Mouse (Mus musculus) limb, embryonic 15.5 days (tissue): ENCODE measurements around the gene Rnf180. TPM values are rescaled to one million over a fixed set of nuclear protein-coding genes. Genes with fewer than 3 reads are reported as not detected.
"Not testable (repeated sequence)": the region's sequence is repeated elsewhere in the genome, so short reads cannot be mapped to it uniquely, and the experiment has no call there.

Experiments
- ATAC-seq: fragments of 200-750 bp; cut with Nextera tagmentation; 2 replicates; pipeline ENCODE4 v1.8.0; 2017; ENCODE audit warnings: low read depth, moderate TSS enrichment; ENCODE audit not compliant: insufficient number of reproducible peaks, low FRiP score, low TSS enrichment
- H3K27ac ChIP-seq: fragments of 300-500 bp; sonication (generic); 2 replicates; pipeline ENCODE4 v1.5.1; 2015; ENCODE audit warnings: moderate library complexity, mild to moderate bottlenecking, inconsistent platforms
- H3K27me3 ChIP-seq: fragments of 300-500 bp; sonication (generic); 2 replicates; pipeline ENCODE4 v1.6.1; 2015; ENCODE audit warnings: inconsistent platforms
- H3K36me3 ChIP-seq: fragments of 300-500 bp; sonication (generic); 2 replicates; pipeline ENCODE4 v1.6.1; 2015; ENCODE audit warnings: inconsistent platforms
- H3K4me1 ChIP-seq: fragments of 300-500 bp; sonication (generic); 2 replicates; pipeline ENCODE4 v1.6.1; 2015; ENCODE audit warnings: inconsistent platforms
- H3K4me2 ChIP-seq: fragments of 300-500 bp; sonication (generic); 2 replicates; pipeline ENCODE4 v1.6.1; 2015; ENCODE audit warnings: mild to moderate bottlenecking, inconsistent platforms
- H3K4me3 ChIP-seq: fragments of 300-500 bp; sonication (generic); 2 replicates; pipeline ENCODE4 v1.5.1; 2015; ENCODE audit warnings: mild to moderate bottlenecking, inconsistent platforms
- H3K9ac ChIP-seq: fragments of 300-500 bp; sonication (generic); 2 replicates; pipeline ENCODE4 v1.6.1; 2015; ENCODE audit warnings: inconsistent platforms
- H3K9me3 ChIP-seq: fragments of 300-500 bp; sonication (generic); 2 replicates; pipeline ENCODE4 v1.6.1; 2016; ENCODE audit warnings: inconsistent platforms
- WGBS: fragments of 180-500 bp; shearing (Covaris S2); methylation state at CpG from one replicate; pipeline ENCODE4 v1.1.7; 2015; 5-methylcytosine and 5-hydroxymethylcytosine counted together
- polyA plus RNA-seq: library from polyadenylated mRNA; unstranded; fragments of >200 nt; fragmentation: Nextera tagmentation; extraction: Ambion mirVana; gene quantifications from 2 replicates; pipeline ENCODE4 v1.2.1, GENCODE M21; 2015

Gene Rnf180
- 6.4 and 7.7 TPM in 2 replicates for polyA plus RNA-seq

GRCm38 (mm10) chr13:105294715-105295114, at the start of gene Rnf180:
Rnf180 (minus strand) TSS chr13:105294815.
- Histone ChIP-seq H3K27ac (peak within 1 kb of the TSS; percentile 28; the same call in 1 of the 2 replicates), H3K9me3 (no peaks in the 10 kb centered on the region), H3K27me3 (no peaks in the 10 kb centered on the region), H3K9ac (peak within 1 kb of the TSS; percentile 54), H3K4me3 (peak within 1 kb of the TSS; percentile 65), H3K4me1 (peaks cover 7% of the 10 kb centered on the region), H3K36me3 (no peaks in the 10 kb centered on the region), H3K4me2 (peak within 1 kb of the TSS; percentile 77)
- WGBS = 36% methylated on average over 11 of the region's 11 CpGs
- ATAC-seq = no peak

GRCm38 (mm10) chr13:105331199-105331968, 36.8 kb upstream of the Rnf180 start:
- ATAC-seq = no peak
- no peaks in the 10 kb centered on the region for H3K4me1 ChIP-seq
- H3K9ac ChIP-seq = no peak overlapping the region
- no peaks in the 10 kb centered on the region for H3K9me3 ChIP-seq
- no peak overlapping the region for H3K27ac ChIP-seq
- no peaks in the 10 kb centered on the region for H3K27me3 ChIP-seq
- H3K4me3 ChIP-seq = no peak overlapping the region
- WGBS = 70% methylated on average over 5 of the region's 5 CpGs
- no peak overlapping the region for H3K4me2 ChIP-seq
- no peaks in the 10 kb centered on the region for H3K36me3 ChIP-seq

DNA sequence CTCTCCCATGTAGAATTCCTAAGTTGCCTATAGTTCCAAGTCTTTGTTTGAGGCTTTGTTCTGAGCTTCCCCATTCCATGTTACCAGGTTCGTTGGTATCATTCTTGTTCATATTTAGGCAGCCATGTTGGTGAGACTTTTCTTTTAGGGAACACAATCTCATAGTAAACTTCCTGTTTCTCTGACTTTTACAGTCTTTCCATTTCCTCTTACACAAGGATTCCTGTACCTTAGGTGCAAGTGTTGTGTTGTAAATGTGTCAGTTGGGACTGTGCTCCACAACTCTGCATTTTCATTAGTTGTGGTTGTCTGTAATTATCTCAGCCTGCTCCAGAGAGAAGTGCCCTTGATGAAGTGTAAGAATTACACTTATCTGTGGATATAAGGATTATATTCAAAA, 32.3 kb upstream of the Rnf180 start:
- Histone ChIP-seq H3K27ac (no peak overlapping the region), H3K4me2 (no peak overlapping the region), H3K36me3 (no peaks in the 10 kb centered on the region), H3K9ac (no peak overlapping the region), H3K4me1 (no peaks in the 10 kb centered on the region), H3K4me3 (no peak overlapping the region), H3K9me3 (no peaks in the 10 kb centered on the region), H3K27me3 (no peaks in the 10 kb centered on the region)
- WGBS = 67% methylated on average over 1 of the region's 1 CpGs
- ATAC-seq = no peak

DNA sequence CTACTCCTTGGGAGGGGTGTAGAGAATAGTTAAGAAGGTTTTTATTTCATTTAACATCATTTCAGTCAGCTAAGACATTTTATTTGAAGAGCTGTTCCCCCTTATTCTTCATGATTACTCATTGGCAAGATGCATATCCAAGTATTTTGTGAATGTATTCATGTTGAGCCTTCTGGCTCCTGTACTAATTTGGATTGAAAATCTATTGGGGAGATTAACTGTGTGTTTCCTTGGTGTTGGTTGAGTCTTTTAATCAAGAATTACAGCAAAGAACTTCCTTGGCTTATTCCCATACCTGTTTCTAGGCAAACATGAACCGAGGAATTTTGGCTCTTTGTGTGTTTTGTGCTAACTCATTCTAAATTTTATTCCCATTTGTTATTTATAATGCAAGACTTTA, 22.3 kb upstream of the Rnf180 start:
- WGBS = 81% methylated on average over 1 of the region's 1 CpGs
- H3K4me1 ChIP-seq = no peaks in the 10 kb centered on the region
- no peak overlapping the region for H3K27ac ChIP-seq

GRCm38 (mm10) chr13:105316009-105316408, 21.4 kb upstream of the Rnf180 start:
- Histone ChIP-seq H3K36me3 (no peaks in the 10 kb centered on the region), H3K27me3 (no peaks in the 10 kb centered on the region), H3K4me2 (no peak overlapping the region), H3K4me3 (no peak overlapping the region), H3K27ac (no peak overlapping the region), H3K4me1 (no peaks in the 10 kb centered on the region), H3K9ac (no peak overlapping the region), H3K9me3 (no peaks in the 10 kb centered on the region)
- ATAC-seq = no peak
- WGBS = 79% methylated on average over 6 of the region's 6 CpGs

More for the DNA sequence above, 22.3 kb upstream of the Rnf180 start:
- no peaks in the 10 kb centered on the region for H3K27me3 ChIP-seq
- no peaks in the 10 kb centered on the region for H3K9me3 ChIP-seq
- no peak overlapping the region for H3K9ac ChIP-seq
- no peak for ATAC-seq
- no peak overlapping the region for H3K4me2 ChIP-seq
- H3K36me3 ChIP-seq = no peaks in the 10 kb centered on the region
- no peak overlapping the region for H3K4me3 ChIP-seq

GRCm38 (mm10) chr13:105312763-105313162, 18.1 kb upstream of the Rnf180 start:
- Histone ChIP-seq H3K9ac (no peak overlapping the region), H3K4me3 (no peak overlapping the region), H3K27ac (no peak overlapping the region), H3K4me2 (no peak overlapping the region), H3K9me3 (no peaks in the 10 kb centered on the region), H3K27me3 (no peaks in the 10 kb centered on the region), H3K4me1 (no peaks in the 10 kb centered on the region), H3K36me3 (no peaks in the 10 kb centered on the region)
- ATAC-seq = no peak
- WGBS = 74% methylated on average over 6 of the region's 6 CpGs

DNA sequence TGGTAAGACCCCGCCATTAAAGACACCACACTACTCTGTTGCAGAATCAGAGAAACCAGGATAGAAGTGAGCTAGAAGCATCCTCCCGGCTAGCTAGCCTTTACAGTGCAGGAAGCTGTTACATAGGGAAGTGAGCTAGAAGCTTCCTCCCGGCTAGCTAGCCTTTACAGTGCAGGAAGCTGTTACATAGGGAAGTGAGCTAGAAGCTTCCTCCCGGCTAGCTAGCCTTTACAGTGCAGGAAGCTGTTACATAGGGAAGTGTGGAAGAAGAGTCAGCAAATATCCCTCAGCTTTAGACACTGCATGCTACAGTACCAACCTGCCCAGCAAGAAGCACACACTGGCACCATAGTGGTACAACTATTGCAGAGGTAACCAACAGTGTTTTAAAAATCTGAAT, 15.9 kb upstream of the Rnf180 start:
- ATAC-seq, H3K9me3 ChIP-seq, H3K4me2 ChIP-seq, H3K27me3 ChIP-seq, H3K36me3 ChIP-seq, H3K9ac ChIP-seq, H3K27ac ChIP-seq, H3K4me1 ChIP-seq, H3K4me3 ChIP-seq: not testable (repeated sequence)
- 75% methylated on average over 4 of the region's 4 CpGs for WGBS

DNA sequence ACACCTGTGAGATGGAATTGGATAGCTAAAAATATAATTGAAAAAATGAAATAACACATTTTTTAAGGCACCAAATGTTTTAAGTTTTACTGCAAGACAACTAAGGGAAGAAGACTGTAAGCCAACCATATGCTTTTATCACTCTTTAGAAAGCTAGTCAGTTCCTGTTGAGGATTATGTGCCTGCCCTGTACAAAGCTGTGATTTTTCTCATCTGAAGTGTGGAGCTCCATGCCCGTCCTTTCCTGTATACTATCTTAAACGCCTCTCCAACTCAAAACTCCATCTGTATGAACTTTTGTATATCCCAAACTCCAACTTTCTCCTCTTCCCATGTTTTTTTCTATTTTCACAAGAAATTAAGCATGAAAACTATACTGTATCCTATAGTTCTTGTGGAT, 10.9 kb upstream of the Rnf180 start:
- no peaks in the 10 kb centered on the region for H3K9me3 ChIP-seq
- no peak overlapping the region for H3K9ac ChIP-seq
- ATAC-seq = no peak
- H3K4me2 ChIP-seq = no peak overlapping the region
- H3K27ac ChIP-seq = no peak overlapping the region
- no peaks in the 10 kb centered on the region for H3K4me1 ChIP-seq
- no peaks in the 10 kb centered on the region for H3K36me3 ChIP-seq
- WGBS = 83% methylated on average over 2 of the region's 2 CpGs
- no peaks in the 10 kb centered on the region for H3K27me3 ChIP-seq
- H3K4me3 ChIP-seq = no peak overlapping the region

DNA sequence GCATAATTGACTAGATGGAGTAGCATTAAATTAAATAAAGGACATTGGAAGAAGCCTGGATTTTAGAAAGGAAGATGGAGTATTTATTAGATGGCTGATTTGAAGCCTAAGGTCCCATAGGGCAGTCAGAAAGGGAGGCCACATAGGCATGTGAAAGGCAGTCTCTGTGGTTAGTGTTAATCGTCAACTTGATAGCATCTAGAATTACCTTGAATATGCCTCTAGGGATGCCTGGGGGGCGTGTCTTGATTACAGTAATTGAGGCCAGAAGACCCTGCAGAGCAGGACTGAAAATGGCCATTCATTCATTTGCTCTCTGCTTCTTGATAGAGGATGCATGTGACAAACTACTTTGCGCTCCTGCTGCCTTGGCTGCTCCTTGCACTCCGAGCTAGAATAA, 9.4 kb upstream of the Rnf180 start:
- Histone ChIP-seq H3K9ac (no peak overlapping the region), H3K36me3 (no peaks in the 10 kb centered on the region), H3K4me2 (no peak overlapping the region), H3K9me3 (no peaks in the 10 kb centered on the region), H3K4me1 (no peaks in the 10 kb centered on the region), H3K4me3 (no peak overlapping the region), H3K27ac (no peak overlapping the region), H3K27me3 (no peaks in the 10 kb centered on the region)
- ATAC-seq = no peak
- 45% methylated on average over 4 of the region's 4 CpGs for WGBS

GRCm38 (mm10) chr13:105300009-105300346, 5.4 kb upstream of the Rnf180 start:
- H3K36me3 ChIP-seq = no peaks in the 10 kb centered on the region
- no peaks in the 10 kb centered on the region for H3K27me3 ChIP-seq
- ATAC-seq = no peak
- H3K9me3 ChIP-seq = no peaks in the 10 kb centered on the region
- H3K27ac ChIP-seq = no peak overlapping the region
- H3K4me2 ChIP-seq = no peak overlapping the region
- H3K4me1 ChIP-seq = no peaks in the 10 kb centered on the region
- no peak overlapping the region for H3K4me3 ChIP-seq
- WGBS = 75% methylated on average over 4 of the region's 4 CpGs
- H3K9ac ChIP-seq = no peak overlapping the region

GRCm38 (mm10) chr13:105299162-105300008, 4.8 kb upstream of the Rnf180 start:
- H3K9ac ChIP-seq = no peak overlapping the region
- WGBS = 54% methylated on average over 4 of the region's 4 CpGs
- H3K4me3 ChIP-seq = no peak overlapping the region
- H3K27ac ChIP-seq = no peak overlapping the region
- H3K4me1 ChIP-seq = no peaks in the 10 kb centered on the region
- no peaks in the 10 kb centered on the region for H3K27me3 ChIP-seq
- ATAC-seq = no peak
- H3K9me3 ChIP-seq = no peaks in the 10 kb centered on the region
- H3K4me2 ChIP-seq = no peak overlapping the region
- no peaks in the 10 kb centered on the region for H3K36me3 ChIP-seq
